Mouse (Mus musculus): ENCODE measurements around the gene Ing3.

DNA sequence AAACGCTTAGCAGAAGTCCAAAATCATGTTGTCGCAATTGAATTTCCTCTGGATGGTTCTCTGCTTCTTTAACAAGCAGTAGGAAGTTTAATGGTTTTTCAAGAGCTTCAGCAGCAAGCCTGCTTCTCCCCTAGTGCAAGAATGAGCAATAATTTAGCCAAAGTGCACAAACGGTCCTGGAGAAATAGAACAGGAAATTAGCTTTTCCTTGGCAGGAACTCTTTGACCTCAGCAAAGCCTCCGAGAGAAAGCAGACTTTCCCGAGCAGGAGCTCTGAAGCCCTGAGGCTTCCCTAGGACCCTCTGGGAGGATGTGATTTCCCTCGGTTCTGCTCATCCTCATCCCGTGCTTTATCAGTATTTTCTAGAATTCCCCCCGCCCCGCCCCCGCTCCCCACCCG, 49.7 kb downstream of the Ing3 start:
- TF ChIP-seq CTCF (IDR thresholded peaks at IDR 0.05; ENCODE audit: borderline replicate concordance, control insufficient read depth, extremely low read depth, insufficient read depth, low read length, poor library complexity) (no peak), POLR2A (IDR thresholded peaks at IDR 0.05; ENCODE audit: control insufficient read depth, extremely low read depth, insufficient read depth, low read length, poor library complexity) (no peak)

Measured in thymus, adult 2 months (tissue).